In the genomic region with DNA sequence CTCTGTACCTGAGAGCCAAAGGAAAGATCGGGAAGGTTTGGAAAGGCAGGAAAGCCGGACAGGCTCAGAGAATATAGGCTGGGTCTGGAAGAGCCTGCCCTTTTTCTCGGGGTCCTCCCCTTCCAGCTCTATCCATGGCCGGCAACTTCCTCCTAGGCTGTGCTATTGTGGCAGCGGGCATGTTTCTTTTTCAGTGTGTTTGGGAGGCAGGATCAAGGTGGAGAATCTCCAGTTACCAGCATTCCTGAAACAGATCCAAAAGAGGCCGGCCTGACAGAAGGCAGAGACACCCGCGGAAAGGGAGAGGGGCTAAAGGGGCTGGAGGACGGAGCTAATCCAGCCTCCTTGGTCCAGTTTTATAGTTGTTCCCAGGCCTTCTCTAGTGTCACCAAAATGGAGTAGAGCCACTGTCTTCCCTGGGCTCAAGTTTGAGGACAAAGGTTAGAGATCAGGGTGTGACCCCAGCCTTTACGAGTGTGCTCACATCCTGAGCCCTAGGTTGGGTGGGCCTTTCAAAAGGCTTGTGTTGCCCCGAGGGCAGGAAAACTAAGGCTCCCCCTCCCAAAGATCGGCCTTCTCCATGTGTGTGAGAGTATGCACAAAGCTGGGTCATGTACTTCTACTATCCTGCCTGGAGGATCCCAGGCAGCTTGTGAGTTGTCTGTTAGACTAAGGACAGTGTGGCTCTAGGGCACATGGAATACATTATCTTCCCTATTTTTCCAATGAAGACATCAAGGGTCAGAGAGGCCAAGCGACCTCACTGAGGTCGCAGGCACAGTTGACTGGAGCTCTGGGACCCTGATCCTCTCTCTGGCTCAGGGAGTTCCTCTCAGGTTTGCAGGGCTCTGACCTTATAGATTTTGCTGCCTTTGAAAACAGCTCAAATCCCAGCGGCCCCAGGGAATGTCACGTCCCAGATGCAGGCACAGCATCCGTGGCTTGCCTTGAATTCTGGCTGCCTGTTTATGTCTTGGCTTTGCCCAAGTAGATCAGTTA, we compare ENCODE assay signal across 8 mouse cellular contexts. TPM values are rescaled to one million over a fixed set of nuclear protein-coding genes. Genes with fewer than 3 reads are reported as not detected.
DNase-seq lines count a peak whose midpoint lies in the region; ATAC-seq and TF ChIP-seq lines count a peak whose summit lies in the region.

No protein-coding gene starts in this region.

- no peak for TF ChIP-seq POLR2A in liver, adult 2 months (IDR thresholded peaks at IDR 0.05; ENCODE audit: extremely low read depth, insufficient read depth, low read length)
- TF ChIP-seq POLR2A in small intestine, adult 2 months (IDR thresholded peaks at IDR 0.05; ENCODE audit: low read depth, low read length), result no peak

- peaks cover 3% of the 10 kb centered on the region; the same call in 1 of the 2 replicates for H3K4me1 ChIP-seq in liver, adult 2 months (ENCODE audit: control insufficient read depth, insufficient read depth, low read length)
- H3K4me1 ChIP-seq in forebrain, embryonic 15.5 days, result peaks cover 20% of the 10 kb centered on the region
- peaks cover 36% of the 10 kb centered on the region for H3K4me1 ChIP-seq in limb, embryonic 10.5 days
- H3K4me1 ChIP-seq in small intestine, adult 2 months (ENCODE audit: control insufficient read depth, insufficient read depth, insufficient read length, low read length), result peaks cover 15% of the 10 kb centered on the region

- no peaks in the 10 kb centered on the region for H3K79me2 ChIP-seq in liver, adult 2 months (ENCODE audit: control insufficient read depth, insufficient read depth, low read length)

- TF ChIP-seq CTCF in liver, adult 2 months (IDR thresholded peaks at IDR 0.05; ENCODE audit: low read depth, low read length), result no peak
- TF ChIP-seq CTCF in small intestine, adult 2 months (IDR thresholded peaks at IDR 0.05; ENCODE audit: extremely low read depth, insufficient read length, insufficient replicate concordance, low read depth, low read length), result no peak

- H3K4me2 ChIP-seq in forebrain, embryonic 15.5 days (replicated peaks), result no peak overlapping the region

- no peak overlapping the region for H3K9ac ChIP-seq in liver, adult 2 months (ENCODE audit: low read depth, low read length)
- H3K9ac ChIP-seq in forebrain, embryonic 15.5 days (replicated peaks), result no peak overlapping the region

- ATAC-seq in forebrain, embryonic 15.5 days (replicated peaks), result no peak

- no peaks in the 10 kb centered on the region for H3K27me3 ChIP-seq in liver, adult 2 months (ENCODE audit: control insufficient read depth, insufficient read depth, low read length)
- H3K27me3 ChIP-seq in forebrain, embryonic 15.5 days, result no peaks in the 10 kb centered on the region
- no peaks in the 10 kb centered on the region for H3K27me3 ChIP-seq in limb, embryonic 10.5 days (ENCODE audit: low read depth, poor library complexity, severe bottlenecking)
- no peaks in the 10 kb centered on the region for H3K27me3 ChIP-seq in small intestine, adult 2 months (ENCODE audit: control insufficient read depth, insufficient read depth, low read length)

- H3K4me3 ChIP-seq in liver, adult 2 months (ENCODE audit: insufficient read depth, low read depth, low read length), result no peak overlapping the region
- no peak overlapping the region for H3K4me3 ChIP-seq in forebrain, embryonic 15.5 days
- H3K4me3 ChIP-seq in limb, embryonic 10.5 days, result peak overlapping the region; percentile 39; the same call in 1 of the 2 replicates
- H3K4me3 ChIP-seq in small intestine, adult 2 months (ENCODE audit: low read depth, low read length), result 0 out of 2 replicates have a peak overlapping the region, but pooled peaks have one; percentile 6

- WGBS in liver, adult 2 months, result 47% methylated on average over 17 of the region's 17 CpGs
- WGBS in forebrain, embryonic 15.5 days, result 52% methylated on average over 17 of the region's 17 CpGs
- WGBS in limb, embryonic 10.5 days, result 24% methylated on average over 17 of the region's 17 CpGs
- 36% methylated on average over 17 of the region's 17 CpGs for WGBS in small intestine, adult 2 months

- H3K36me3 ChIP-seq in liver, adult 2 months (ENCODE audit: control insufficient read depth, insufficient read depth, low read length), result no peaks in the 10 kb centered on the region
- no peaks in the 10 kb centered on the region for H3K36me3 ChIP-seq in forebrain, embryonic 15.5 days
- no peaks in the 10 kb centered on the region for H3K36me3 ChIP-seq in limb, embryonic 10.5 days
- H3K36me3 ChIP-seq in small intestine, adult 2 months (ENCODE audit: control insufficient read depth, insufficient read depth, low read length), result no peaks in the 10 kb centered on the region

- DNase-seq in liver, adult 2 months (ENCODE audit: extremely low read depth, low read depth, low spot score), result no peak
- DNase-seq in liver, result no peak
- DNase-seq in limb, embryonic 10.5 days (ENCODE audit: low spot score), result no peak
- no peak for DNase-seq in cerebellum, adult 9-10 months
- no peak for DNase-seq in right cerebral cortex, postnatal 36 days (ENCODE audit: low spot score in 2 of 2)
- no peak for DNase-seq in urinary bladder, adult 18-20 months (ENCODE audit: low spot score in 2 of 2)

- peak overlapping the region; percentile 4 for H3K27ac ChIP-seq in liver, adult 2 months (replicated peaks; ENCODE audit: insufficient read depth, low read depth, low read length)
- 0 out of 2 replicates have a peak overlapping the region, but pooled peaks have one; percentile 45 for H3K27ac ChIP-seq in forebrain, embryonic 15.5 days (replicated peaks)
- peak overlapping the region; percentile 88 for H3K27ac ChIP-seq in limb, embryonic 10.5 days
- no peak overlapping the region for H3K27ac ChIP-seq in small intestine, adult 2 months (ENCODE audit: insufficient read depth, low read depth, low read length)

- no peaks in the 10 kb centered on the region for H3K9me3 ChIP-seq in forebrain, embryonic 15.5 days
- no peaks in the 10 kb centered on the region for H3K9me3 ChIP-seq in limb, embryonic 10.5 days (replicated peaks)

RNA-seq across cellular contexts. Expression of a gene that starts 37.6 kb away (rescaled TPM):
- total RNA-seq in liver, adult 2 months (2014; rRNA removed), result 17.4 and 21.6 TPM in 2 replicates
- 18.2 and 21.5 TPM in 2 replicates for polyA plus RNA-seq in liver, adult 2 months (2012; rRNA removed)
- polyA plus RNA-seq in forebrain, embryonic 15.5 days (2015; fragmentation: Nextera tagmentation; extraction: Ambion mirVana), result 173 and 183 TPM in 2 replicates
- 45.8 and 62.6 TPM in 2 replicates for polyA plus RNA-seq in limb, embryonic 10.5 days (2016; fragmentation: Nextera tagmentation; extraction: Ambion mirVana)
- polyA plus RNA-seq in small intestine, adult 2 months (2012; rRNA removed), result 25.1 and 34.7 TPM in 2 replicates

RNA-seq across cellular contexts. Expression of a gene that starts 54.5 kb away (rescaled TPM):
- total RNA-seq in liver, adult 2 months (2014; rRNA removed), result 104 and 121 TPM in 2 replicates
- polyA plus RNA-seq in liver, adult 2 months (2012; rRNA removed), result 89.7 and 93.2 TPM in 2 replicates
- polyA plus RNA-seq in forebrain, embryonic 15.5 days (2015; fragmentation: Nextera tagmentation; extraction: Ambion mirVana), result not detected in 2 replicates
- not detected in 2 replicates for polyA plus RNA-seq in limb, embryonic 10.5 days (2016; fragmentation: Nextera tagmentation; extraction: Ambion mirVana)
- 31.4 and 88.8 TPM in 2 replicates for polyA plus RNA-seq in small intestine, adult 2 months (2012; rRNA removed)

Comparison
In these comparisons a context has a peak if more than half of its experiments do, and no peak if none do; other contexts are left out.
1. H3K4me3 ChIP-seq: peak in limb, embryonic 10.5 days (single experiment) and small intestine, adult 2 months (single experiment); none in liver, adult 2 months (single experiment) and forebrain, embryonic 15.5 days (single experiment).
2. RNA of a gene that starts 54.5 kb away (polyA plus RNA-seq): 89.7 to 93.2 TPM in liver, adult 2 months and 31.4 to 88.8 TPM in small intestine, adult 2 months; not detected in forebrain, embryonic 15.5 days and not detected in limb, embryonic 10.5 days; every median in the first group is over 10 times any median in the second.